Mouse (Mus musculus): ENCODE results near the gene Tnfrsf25.

DNA sequence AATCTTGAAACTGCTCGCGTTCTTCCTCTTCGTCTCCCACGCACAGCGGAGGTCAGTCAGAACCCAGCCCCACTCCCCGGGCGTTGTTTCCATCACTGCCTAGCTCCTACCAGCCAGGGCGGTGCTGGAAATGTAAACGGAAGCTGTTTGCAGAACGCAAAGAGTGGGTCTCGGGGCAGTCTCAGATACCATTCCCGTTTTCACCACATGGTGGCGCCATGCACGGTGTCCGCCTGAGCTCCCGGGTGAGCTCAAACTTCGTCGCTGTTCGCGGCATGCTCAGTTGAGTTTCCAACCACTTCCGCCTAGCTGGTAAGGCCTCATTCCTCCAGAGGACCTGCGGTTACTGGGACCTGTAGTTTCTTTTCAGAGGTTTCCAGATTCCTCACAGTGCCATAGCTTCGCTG lies 38.0 kb downstream of the Tnfrsf25 start:
- no peak for TF ChIP-seq USF1 (IDR thresholded peaks at IDR 0.05; ENCODE audit: low read depth)
- peak; percentile 76 for TF ChIP-seq CTCF (IDR thresholded peaks at IDR 0.05; ENCODE audit: control insufficient read depth, insufficient read depth, insufficient read length)
- TF ChIP-seq MAX (IDR thresholded peaks at IDR 0.05) = peak; percentile 28
- TF ChIP-seq MYOD1 (IDR thresholded peaks at IDR 0.05; ENCODE audit: control insufficient read depth, insufficient read length, low read depth) = no peak
- TF ChIP-seq MYOG (IDR thresholded peaks at IDR 0.05; ENCODE audit: control insufficient read depth, extremely low read depth, insufficient read length) = no peak
- no peak for TF ChIP-seq CEBPB (IDR thresholded peaks at IDR 0.05; ENCODE audit: low read depth)

All from C2C12 (cell line).